Mouse (Mus musculus) neural tube, embryonic 11.5 days (tissue): ENCODE results near the gene St3gal3. TPM values are rescaled to one million over a fixed set of nuclear protein-coding genes. Genes with fewer than 3 reads are reported as not detected.
A peak's percentile ranks its signal among the peaks of the same experiment; 100 is the strongest.

ENCODE experiments used
- ATAC-seq: fragments of 200-750 bp; cut with Nextera tagmentation; 2 replicates; pipeline ENCODE4 v1.8.0; 2017; ENCODE audit warnings: moderate number of reproducible peaks, mild to moderate bottlenecking, moderate TSS enrichment, moderate library complexity; ENCODE audit not compliant: insufficient read depth, low FRiP score, low TSS enrichment
- DNase-seq: peaks from one replicate; pipeline ENCODE4 v3.0.0-alpha.2; 2015; ENCODE audit warnings: low spot score
- H3K27ac ChIP-seq: fragments of 300-500 bp; sonication (generic); 2 replicates; pipeline ENCODE4 v1.5.1; 2014; ENCODE audit warnings: low read depth, mild to moderate bottlenecking, low read length
- H3K27me3 ChIP-seq: fragments of 300-500 bp; sonication (generic); 2 replicates; pipeline ENCODE4 v1.6.1; 2014; ENCODE audit warnings: mild to moderate bottlenecking, low read length, mixed read lengths; ENCODE audit not compliant: control insufficient read depth, insufficient read depth
- H3K36me3 ChIP-seq: fragments of 300-500 bp; sonication (generic); 2 replicates; pipeline ENCODE4 v1.6.1; 2014; ENCODE audit warnings: mild to moderate bottlenecking, low read length, moderate library complexity, mixed read lengths; ENCODE audit not compliant: control insufficient read depth, insufficient read depth
- H3K4me1 ChIP-seq: fragments of 300-500 bp; sonication (generic); 2 replicates; pipeline ENCODE4 v1.6.1; 2014; ENCODE audit warnings: low read length, mixed read lengths; ENCODE audit not compliant: control insufficient read depth, insufficient read depth
- H3K4me2 ChIP-seq: fragments of 300-500 bp; sonication (generic); 2 replicates; pipeline ENCODE4 v1.6.1; 2014; ENCODE audit warnings: low read depth, mild to moderate bottlenecking, moderate library complexity
- H3K4me3 ChIP-seq: fragments of 300-500 bp; sonication (generic); 2 replicates; pipeline ENCODE4 v1.5.1; 2014; ENCODE audit warnings: low read depth, low read length
- H3K9ac ChIP-seq: fragments of 300-500 bp; sonication (generic); 2 replicates; pipeline ENCODE4 v1.6.1; 2014; ENCODE audit warnings: mild to moderate bottlenecking, low read length
- H3K9me3 ChIP-seq: fragments of 300-500 bp; sonication (generic); 2 replicates; pipeline ENCODE4 v1.6.1; 2016; ENCODE audit warnings: low read length; ENCODE audit not compliant: control insufficient read depth
- WGBS: fragments of 180-500 bp; shearing (Covaris S2); extraction: QIAGEN DNeasy Blood & Tissue Kit; methylation state at CpG from one replicate; pipeline ENCODE4 v1.1.7; 2014; 5-methylcytosine and 5-hydroxymethylcytosine counted together
- polyA plus RNA-seq: library from polyadenylated mRNA; unstranded; fragments of >200 nt; fragmentation: Nextera tagmentation; extraction: Ambion mirVana; gene quantifications from 2 replicates; pipeline ENCODE4 v1.2.1, GENCODE M21; 2014

St3gal3 gene
- 4.9 and 5.2 TPM in 2 replicates for polyA plus RNA-seq

GRCm38 (mm10) chr4:118134485-118135365 is at the start of gene St3gal3:
St3gal3 (minus strand) TSS chr4:118134914.
- H3K27me3 ChIP-seq, result no peaks in the 10 kb centered on the region
- peak within 1 kb of the TSS; percentile 78 for H3K4me2 ChIP-seq
- 0 out of 2 replicates have a peak, but pooled peaks cover 2% of the 10 kb centered on the region for H3K4me1 ChIP-seq
- peak within 1 kb of the TSS; percentile 80 for H3K9ac ChIP-seq
- H3K36me3 ChIP-seq, result peaks cover 12% of the 10 kb centered on the region
- ATAC-seq, result peak; percentile 99
- H3K9me3 ChIP-seq, result no peaks in the 10 kb centered on the region
- peak within 1 kb of the TSS; percentile 81 for H3K4me3 ChIP-seq
- under 1% methylated on average over 75 of the region's 84 CpGs for WGBS
- H3K27ac ChIP-seq, result peak within 1 kb of the TSS; percentile 76
- peak; percentile 98 for DNase-seq

GRCm38 (mm10) chr4:118180301-118181080 is 45.8 kb upstream of the St3gal3 start:
- peak; percentile 8 for ATAC-seq
- Histone ChIP-seq H3K4me3 (peak overlapping the region; percentile 77), H3K4me2 (peak overlapping the region; percentile 73), H3K27me3 (no peaks in the 10 kb centered on the region), H3K36me3 (peaks cover 5% of the 10 kb centered on the region; the same call in 1 of the 2 replicates), H3K4me1 (peaks cover 9% of the 10 kb centered on the region), H3K9me3 (no peaks in the 10 kb centered on the region), H3K27ac (peak overlapping the region; percentile 88), H3K9ac (peak overlapping the region; percentile 64)
- WGBS, result 16% methylated on average over 17 of the region's 17 CpGs
- DNase-seq, result no peak

GRCm38 (mm10) chr4:118179467-118180300 is 45.0 kb upstream of the St3gal3 start, which contains the start of gene Kdm4a:
Kdm4a (minus strand) TSS chr4:118180043.
- H3K27me3 ChIP-seq, result no peaks in the 10 kb centered on the region
- peak within 1 kb of the TSS; percentile 77 for H3K4me3 ChIP-seq
- DNase-seq, result peak; percentile 94
- H3K9ac ChIP-seq, result peak within 1 kb of the TSS; percentile 87
- whole genome bisulfite sequencing, result under 1% methylated on average over 38 of the region's 38 CpGs
- H3K4me1 ChIP-seq, result peaks cover 9% of the 10 kb centered on the region
- peak within 1 kb of the TSS; percentile 73 for H3K4me2 ChIP-seq
- H3K9me3 ChIP-seq, result no peaks in the 10 kb centered on the region
- H3K27ac ChIP-seq, result peak within 1 kb of the TSS; percentile 88
- ATAC-seq, result peak; percentile 99
- H3K36me3 ChIP-seq, result peaks cover 12% of the 10 kb centered on the region; the same call in 1 of the 2 replicates

GRCm38 (mm10) chr4:118178952-118179466 is 44.3 kb upstream of the St3gal3 start:
- Histone ChIP-seq H3K27ac (peak overlapping the region; percentile 88; the same call in 1 of the 2 replicates), H3K4me1 (peaks cover 9% of the 10 kb centered on the region), H3K27me3 (no peaks in the 10 kb centered on the region), H3K9me3 (no peaks in the 10 kb centered on the region), H3K4me3 (peak overlapping the region; percentile 77), H3K36me3 (peaks cover 12% of the 10 kb centered on the region; the same call in 1 of the 2 replicates), H3K4me2 (peak overlapping the region; percentile 73), H3K9ac (peak overlapping the region; percentile 87)
- WGBS, result 3% methylated on average over 12 of the region's 12 CpGs
- DNase-seq, result no peak
- no peak for ATAC-seq

- DNase-seq (no peak), ATAC-seq (no peak)
- Histone ChIP-seq H3K9ac (no peak overlapping the region), H3K27me3 (no peaks in the 10 kb centered on the region), H3K36me3 (peaks cover 47% of the 10 kb centered on the region), H3K4me1 (no peaks in the 10 kb centered on the region), H3K27ac (no peak overlapping the region), H3K9me3 (no peaks in the 10 kb centered on the region), H3K4me2 (no peak overlapping the region), H3K4me3 (no peak overlapping the region)
- 93% methylated on average over 12 of the region's 12 CpGs for WGBS
Measured at GRCm38 (mm10) chr4:118172461-118172860, 37.7 kb upstream of the St3gal3 start.

GRCm38 (mm10) chr4:118171006-118171405 is 36.3 kb upstream of the St3gal3 start:
- ATAC-seq, result no peak

GRCm38 (mm10) chr4:118162123-118162522 is 27.4 kb upstream of the St3gal3 start:
- no peak for ATAC-seq
- H3K36me3 ChIP-seq, result peaks cover 63% of the 10 kb centered on the region
- WGBS, result 94% methylated on average over 12 of the region's 12 CpGs

More at GRCm38 (mm10) chr4:118171006-118171405, 36.3 kb upstream of the St3gal3 start:
- no peak for DNase-seq
- H3K9me3 ChIP-seq, result no peaks in the 10 kb centered on the region
- H3K4me2 ChIP-seq, result no peak overlapping the region
- WGBS, result 80% methylated on average over 9 of the region's 9 CpGs
- no peaks in the 10 kb centered on the region for H3K27me3 ChIP-seq
- H3K4me3 ChIP-seq, result no peak overlapping the region
- H3K4me1 ChIP-seq, result no peaks in the 10 kb centered on the region
- no peak overlapping the region for H3K27ac ChIP-seq
- H3K9ac ChIP-seq, result no peak overlapping the region
- H3K36me3 ChIP-seq, result peaks cover 58% of the 10 kb centered on the region

GRCm38 (mm10) chr4:118157666-118158065 is 23.0 kb upstream of the St3gal3 start:
- 96% methylated on average over 3 of the region's 3 CpGs for WGBS

More at GRCm38 (mm10) chr4:118162123-118162522, 27.4 kb upstream of the St3gal3 start:
- DNase-seq, result no peak
- H3K9me3 ChIP-seq, result no peaks in the 10 kb centered on the region
- no peak overlapping the region for H3K27ac ChIP-seq
- no peak overlapping the region for H3K4me2 ChIP-seq
- no peak overlapping the region for H3K4me3 ChIP-seq
- no peaks in the 10 kb centered on the region for H3K27me3 ChIP-seq
- H3K9ac ChIP-seq, result no peak overlapping the region
- H3K4me1 ChIP-seq, result no peaks in the 10 kb centered on the region

More at GRCm38 (mm10) chr4:118157666-118158065, 23.0 kb upstream of the St3gal3 start:
- no peaks in the 10 kb centered on the region for H3K27me3 ChIP-seq
- H3K27ac ChIP-seq, result no peak overlapping the region
- H3K9me3 ChIP-seq, result no peaks in the 10 kb centered on the region
- no peak overlapping the region for H3K4me3 ChIP-seq
- peaks cover 44% of the 10 kb centered on the region for H3K36me3 ChIP-seq
- H3K4me1 ChIP-seq, result no peaks in the 10 kb centered on the region
- H3K9ac ChIP-seq, result no peak overlapping the region
- no peak for ATAC-seq
- no peak for DNase-seq
- no peak overlapping the region for H3K4me2 ChIP-seq
